Mouse (Mus musculus): ENCODE measurements around the gene Rcc1.
A peak's percentile ranks its signal among the peaks of the same experiment; 100 is the strongest.

Gene Rcc1

GRCm38 (mm10) chr4:132353481-132353885, at the start of gene Rcc1:
Gene Rcc1, minus strand, starts transcription at chr4:132353605.
- DNase-seq (ENCODE audit: low spot score): peak; percentile 86

GRCm38 (mm10) chr4:132401016-132401415, 47.6 kb upstream of the Rcc1 start:
- no peak for DNase-seq (ENCODE audit: low spot score)

GRCm38 (mm10) chr4:132398863-132399262, 45.5 kb upstream of the Rcc1 start:
- no peak for DNase-seq (ENCODE audit: low spot score)

GRCm38 (mm10) chr4:132398045-132398774, 44.8 kb upstream of the Rcc1 start:
- DNase-seq (ENCODE audit: low spot score): peak; percentile 47

- no peak for DNase-seq (ENCODE audit: low spot score)
Measured at GRCm38 (mm10) chr4:132397120-132397519, 43.7 kb upstream of the Rcc1 start.

- no peak for DNase-seq (ENCODE audit: low spot score)
Measured at GRCm38 (mm10) chr4:132396251-132396650, 42.8 kb upstream of the Rcc1 start.

GRCm38 (mm10) chr4:132391063-132391740, 37.8 kb upstream of the Rcc1 start:
- no peak for DNase-seq (ENCODE audit: low spot score)

- DNase-seq (ENCODE audit: low spot score): no peak
Measured at GRCm38 (mm10) chr4:132389302-132389701, 35.9 kb upstream of the Rcc1 start.

GRCm38 (mm10) chr4:132387617-132388016, 34.2 kb upstream of the Rcc1 start:
- DNase-seq (ENCODE audit: low spot score): no peak

GRCm38 (mm10) chr4:132386846-132387245, 33.4 kb upstream of the Rcc1 start:
- no peak for DNase-seq (ENCODE audit: low spot score)

GRCm38 (mm10) chr4:132385771-132386410, 32.5 kb upstream of the Rcc1 start:
- DNase-seq (ENCODE audit: low spot score): no peak

GRCm38 (mm10) chr4:132383455-132383854, 30.1 kb upstream of the Rcc1 start:
- DNase-seq (ENCODE audit: low spot score): no peak

- no peak for DNase-seq (ENCODE audit: low spot score)
Measured at GRCm38 (mm10) chr4:132382296-132382695, 28.9 kb upstream of the Rcc1 start.

GRCm38 (mm10) chr4:132380965-132381616, 27.7 kb upstream of the Rcc1 start:
- DNase-seq (ENCODE audit: low spot score): no peak

GRCm38 (mm10) chr4:132373820-132374219, 20.4 kb upstream of the Rcc1 start:
- no peak for DNase-seq (ENCODE audit: low spot score)

- no peak for DNase-seq (ENCODE audit: low spot score)
Measured at GRCm38 (mm10) chr4:132369953-132370750, 16.7 kb upstream of the Rcc1 start.

- no peak for DNase-seq (ENCODE audit: low spot score)
Measured at GRCm38 (mm10) chr4:132367480-132368201, 14.2 kb upstream of the Rcc1 start.

- DNase-seq (ENCODE audit: low spot score): no peak
Measured at GRCm38 (mm10) chr4:132365450-132366060, 12.2 kb upstream of the Rcc1 start.

GRCm38 (mm10) chr4:132363487-132363886, 10.1 kb upstream of the Rcc1 start:
- no peak for DNase-seq (ENCODE audit: low spot score)

- no peak for DNase-seq (ENCODE audit: low spot score)
Measured at GRCm38 (mm10) chr4:132359510-132359909, 6.1 kb upstream of the Rcc1 start.

- peak; percentile 28 for DNase-seq (ENCODE audit: low spot score)
Measured at GRCm38 (mm10) chr4:132356170-132356569, 2.8 kb upstream of the Rcc1 start.
